Mouse (Mus musculus): ENCODE data around the gene Cib2. TPM values are rescaled to one million over a fixed set of nuclear protein-coding genes. Genes with fewer than 3 reads are reported as not detected.
A peak's percentile ranks its signal among the peaks of the same experiment; 100 is the strongest.

Gene Cib2
- total RNA-seq, 2 experiments from 2014 or later: 19.3 to 22.8 TPM

- intact Hi-C loops (cut with DNase I): loop anchor here (5.0 kb wide), 1 partner anchor 107 kb away; no protein-coding TSS in a partner anchor
These were observed 10.6 kb downstream of the Cib2 start for GRCm38 (mm10) chr9:54549433-54549832.

GRCm38 (mm10) chr9:54547536-54547935, 12.5 kb downstream of the Cib2 start:
- DNase-seq (ENCODE audit: low spot score in 2 of 2): peak in 1 of 2 experiments; percentile 30
- intact Hi-C loops (cut with DNase I): loop anchor here (5.0 kb wide), 1 partner anchor 105 kb away; no protein-coding TSS in a partner anchor

More at GRCm38 (mm10) chr9:54549433-54549832, 10.6 kb downstream of the Cib2 start:
- no peak for DNase-seq (ENCODE audit: low spot score in 2 of 2)

DNA sequence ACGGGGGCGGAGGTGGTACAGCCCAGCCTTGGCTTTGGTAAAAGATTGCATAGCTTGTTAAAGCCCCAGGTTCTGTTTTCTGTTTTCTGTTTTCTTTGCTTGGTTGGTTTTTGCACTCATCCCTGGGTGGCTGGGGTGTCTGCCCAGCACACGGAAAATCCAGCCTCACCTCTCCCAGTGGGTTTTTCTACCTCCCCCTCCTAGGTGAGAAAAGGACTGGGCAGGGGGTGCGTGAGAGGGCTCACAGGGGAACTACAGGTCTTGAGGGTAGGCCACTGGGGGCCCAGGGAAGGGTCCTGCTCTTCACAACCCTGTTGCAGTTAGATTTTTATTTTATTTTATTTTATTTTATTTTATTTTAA, 15.1 kb downstream of the Cib2 start:
- intact Hi-C loops (cut with DNase I): loop anchor here (5.0 kb wide), 1 partner anchor 103 kb away; no protein-coding TSS in a partner anchor
- no peak for DNase-seq (ENCODE audit: low spot score in 2 of 2)

DNA sequence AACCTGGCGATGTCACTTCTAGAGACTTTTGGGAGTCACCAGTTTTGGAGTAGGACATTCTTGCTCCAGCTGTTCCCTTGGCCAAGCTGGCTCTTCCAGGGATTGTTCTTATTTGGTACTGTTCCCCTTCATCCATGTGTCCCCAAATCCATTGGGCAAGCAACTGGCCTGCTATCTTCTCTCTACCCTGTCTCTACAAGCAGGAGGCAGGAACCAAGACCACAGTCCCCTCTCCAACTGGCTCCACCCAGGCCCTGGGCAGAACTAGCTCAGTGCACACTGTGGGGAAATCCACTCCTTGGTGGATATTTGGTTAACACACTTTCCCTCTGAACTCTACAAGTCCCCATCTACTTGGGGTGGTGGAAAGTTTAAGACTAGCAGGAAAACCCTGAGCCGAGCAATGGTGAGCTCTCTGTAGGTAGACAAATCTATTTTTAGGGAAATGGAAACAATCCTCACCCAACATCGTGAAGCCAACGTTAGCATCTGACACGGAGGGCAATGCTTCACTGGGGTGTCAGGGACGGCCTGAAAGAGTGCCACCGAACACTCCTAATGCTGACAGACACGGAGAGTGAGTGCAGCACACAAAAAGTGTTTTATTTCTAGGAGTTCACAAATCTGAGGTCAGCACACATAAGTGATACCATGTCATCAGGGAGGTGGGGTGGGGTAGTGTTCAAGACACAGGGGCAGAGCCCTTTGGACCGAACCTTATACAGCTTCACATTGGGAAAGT, 15.6 kb downstream of the Cib2 start:
- DNase-seq (ENCODE audit: low spot score in 2 of 2): no peak
- intact Hi-C loops (cut with DNase I): no loop called here

GRCm38 (mm10) chr9:54540801-54541200, 19.2 kb downstream of the Cib2 start:
- DNase-seq (ENCODE audit: low spot score in 2 of 2): no peak
- intact Hi-C loops (cut with DNase I): no loop called here

DNA sequence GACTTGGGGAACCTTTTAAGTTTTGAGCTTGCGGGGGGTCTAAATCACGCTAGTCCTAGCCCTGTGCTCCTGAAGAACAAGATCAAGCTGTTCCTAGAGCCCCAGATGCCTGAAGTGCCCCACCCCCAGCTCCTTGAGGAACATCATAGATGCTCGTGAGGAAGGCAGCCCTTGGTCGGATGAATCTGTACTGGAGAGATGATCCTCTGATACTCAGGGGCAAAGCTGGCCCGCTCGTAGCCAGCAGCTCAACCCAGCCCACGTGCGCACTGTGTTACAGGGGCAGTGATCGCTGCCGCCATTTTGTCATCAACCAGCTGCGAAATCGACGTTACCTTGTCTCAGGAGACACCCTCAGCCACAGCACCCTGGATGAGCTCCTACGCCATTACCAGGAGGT, 21.3 kb downstream of the Cib2 start, which contains the start of gene Sh2d7:
Gene Sh2d7 (plus strand): TSS at position 301 of the 400 bp plus-strand sequence.
- no peak for DNase-seq (ENCODE audit: low spot score in 2 of 2)
- intact Hi-C loops (cut with DNase I): no loop called here

GRCm38 (mm10) chr9:54538244-54538643, 21.8 kb downstream of the Cib2 start:
- intact Hi-C loops (cut with DNase I): no loop called here
- DNase-seq (ENCODE audit: low spot score in 2 of 2): no peak

DNA sequence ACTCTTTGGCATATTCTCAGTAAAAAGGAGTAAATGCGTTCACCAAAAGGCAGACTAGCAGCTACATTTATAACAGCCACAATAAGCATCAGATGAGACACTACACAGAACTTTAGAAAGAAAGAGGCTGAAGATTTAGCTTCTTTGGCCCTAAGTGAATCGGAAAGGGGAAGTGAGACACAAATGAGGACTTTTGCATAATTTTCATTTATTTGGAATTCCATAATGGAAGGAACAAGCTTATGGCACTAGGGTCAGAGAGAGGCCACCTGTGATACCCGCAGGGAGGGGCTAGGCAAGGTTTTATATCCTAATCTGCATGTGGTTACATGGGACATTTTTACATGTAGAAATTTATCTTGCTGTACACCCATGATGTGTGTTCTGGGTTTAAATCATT, 22.5 kb downstream of the Cib2 start:
- intact Hi-C loops (cut with DNase I): no loop called here
- DNase-seq (ENCODE audit: low spot score in 2 of 2): no peak

- intact Hi-C loops (cut with DNase I): no loop called here
- DNase-seq (ENCODE audit: low spot score in 2 of 2): no peak
These were observed 23.0 kb downstream of the Cib2 start for GRCm38 (mm10) chr9:54537030-54537429.

GRCm38 (mm10) chr9:54536236-54536635, 23.8 kb downstream of the Cib2 start:
- intact Hi-C loops (cut with DNase I): no loop called here
- no peak for DNase-seq (ENCODE audit: low spot score in 2 of 2)

DNA sequence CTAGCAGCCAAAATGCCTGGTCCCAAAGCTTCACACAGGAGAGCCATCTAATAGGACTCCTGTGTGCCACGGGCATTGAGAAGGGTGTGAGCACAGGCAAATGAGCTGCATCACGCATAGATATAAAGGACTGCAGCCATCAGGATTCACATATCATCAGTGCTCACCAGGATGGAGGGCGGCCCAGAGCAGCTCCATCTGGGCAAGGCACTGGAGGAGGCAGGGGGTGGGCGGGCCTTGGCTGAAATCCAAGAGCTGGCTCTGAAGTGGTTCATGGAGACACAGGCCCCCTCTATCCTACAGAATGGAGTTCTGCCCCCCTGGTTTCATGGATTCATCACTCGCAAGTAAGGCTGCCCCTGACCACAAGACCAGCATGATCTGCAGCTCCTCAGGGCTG, 26.0 kb downstream of the Cib2 start:
- peak; percentile 71 to 80 for DNase-seq (ENCODE audit: low spot score in 2 of 2)

DNA sequence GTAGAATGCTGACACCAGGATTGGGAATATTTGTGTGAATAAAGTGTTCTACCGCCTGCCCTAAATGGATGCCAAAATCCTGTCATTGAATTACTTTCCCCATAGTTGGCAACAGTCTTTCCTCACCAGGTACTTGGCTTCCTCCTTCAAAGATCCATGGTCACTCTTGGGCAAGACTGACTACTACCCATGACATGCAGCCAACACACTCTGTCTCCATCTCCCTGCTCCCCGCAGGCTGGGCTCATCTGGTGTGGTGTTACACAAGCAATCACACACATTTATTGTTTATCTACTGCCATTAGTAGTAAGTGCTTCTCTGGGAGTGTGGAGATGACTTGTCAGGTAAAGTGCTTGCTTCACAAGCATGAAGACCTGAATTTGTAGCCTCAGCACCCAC, 27.1 kb downstream of the Cib2 start:
- intact Hi-C loops (cut with DNase I): no loop called here
- no peak for DNase-seq (ENCODE audit: low spot score in 2 of 2)

More for the DNA sequence above, 26.0 kb downstream of the Cib2 start:
- intact Hi-C loops (cut with DNase I): no loop called here

DNA sequence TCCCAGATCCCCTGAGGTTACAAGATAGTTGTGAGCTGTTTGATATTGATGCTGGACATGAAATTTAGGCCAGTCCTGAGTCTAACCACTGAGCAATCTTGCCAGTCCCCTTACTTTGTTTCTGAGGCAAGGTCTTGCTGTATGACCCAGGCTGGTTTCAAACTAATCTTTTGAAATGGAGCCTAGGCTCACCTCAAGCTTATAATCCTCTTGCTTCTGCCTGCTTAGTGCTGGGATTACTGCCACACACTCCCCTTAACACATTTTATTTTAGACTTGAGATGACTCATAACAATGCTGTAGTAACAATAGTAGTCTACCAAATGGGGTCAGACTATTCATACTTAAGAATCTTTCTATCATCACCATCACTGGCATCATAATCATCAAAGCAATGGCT, 28.6 kb downstream of the Cib2 start:
- intact Hi-C loops (cut with DNase I): no loop called here
- no peak for DNase-seq (ENCODE audit: low spot score in 2 of 2)

GRCm38 (mm10) chr9:54530836-54531235, 29.2 kb downstream of the Cib2 start:
- intact Hi-C loops (cut with DNase I): no loop called here
- no peak for DNase-seq (ENCODE audit: low spot score in 2 of 2)

DNA sequence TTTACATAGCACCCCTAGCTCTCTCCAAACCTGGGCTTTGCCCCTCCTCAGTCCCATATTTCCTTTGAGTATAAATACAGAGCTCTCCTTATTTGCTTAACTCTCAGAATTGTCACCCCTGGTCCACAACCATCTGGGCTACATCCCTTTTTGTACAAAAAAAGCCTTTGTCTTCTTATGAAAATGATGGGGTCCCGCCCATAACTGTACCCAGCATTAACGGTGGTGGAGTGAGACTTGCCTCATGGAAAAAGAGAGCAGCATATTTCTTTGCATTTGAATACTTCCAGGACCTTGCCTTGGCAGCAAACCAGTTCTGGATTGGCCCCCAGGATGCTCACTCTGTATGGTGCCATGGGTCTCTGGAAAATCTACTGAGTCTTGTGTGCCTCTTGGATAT, 30.1 kb downstream of the Cib2 start:
- no peak for DNase-seq (ENCODE audit: low spot score in 2 of 2)
- intact Hi-C loops (cut with DNase I): no loop called here

GRCm38 (mm10) chr9:54527694-54528093, 32.3 kb downstream of the Cib2 start:
- DNase-seq (ENCODE audit: low spot score in 2 of 2): no peak
- intact Hi-C loops (cut with DNase I): loop anchor here (2.0 kb wide), 1 partner anchor 149 kb away; no protein-coding TSS in a partner anchor

- intact Hi-C loops (cut with DNase I): no loop called here
- no peak for DNase-seq (ENCODE audit: low spot score in 2 of 2)
These were observed 39.7 kb downstream of the Cib2 start for GRCm38 (mm10) chr9:54520286-54520685.

- DNase-seq (ENCODE audit: low spot score in 2 of 2): peak; percentile 68 to 70
- intact Hi-C loops (cut with DNase I): no loop called here
These were observed 41.1 kb downstream of the Cib2 start for GRCm38 (mm10) chr9:54518921-54519320.

- intact Hi-C loops (cut with DNase I): no loop called here
- no peak for DNase-seq (ENCODE audit: low spot score in 2 of 2)
These were observed 44.0 kb downstream of the Cib2 start for GRCm38 (mm10) chr9:54515991-54516390.

- intact Hi-C loops (cut with DNase I): no loop called here
- peak in 1 of 2 experiments; percentile 12 for DNase-seq (ENCODE audit: low spot score in 2 of 2)
These were observed 57.1 kb downstream of the Cib2 start for GRCm38 (mm10) chr9:54502873-54503272.

DNA sequence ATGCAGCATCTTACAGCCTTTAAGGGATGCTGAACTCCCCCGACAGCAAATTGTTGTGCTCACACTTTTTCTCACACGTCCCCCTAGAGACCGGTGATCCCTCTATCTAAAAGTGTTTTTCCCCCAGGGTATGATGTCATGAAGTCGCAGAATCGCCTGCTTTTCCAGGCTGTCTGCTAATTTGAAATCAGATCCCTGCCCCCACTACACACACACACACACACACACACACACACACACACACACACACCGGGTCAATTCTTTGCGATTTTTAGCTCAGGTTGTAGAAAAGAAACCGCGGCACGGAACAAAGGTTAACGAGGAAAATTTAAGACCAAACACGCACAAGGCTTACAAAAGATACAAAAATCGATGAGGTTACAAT, 57.9 kb downstream of the Cib2 start:
- intact Hi-C loops (cut with DNase I): no loop called here
- no peak for DNase-seq (ENCODE audit: low spot score in 2 of 2)

All from left cerebral cortex, postnatal 36 days (tissue).